Mouse (Mus musculus) liver, embryonic 15.5 days (tissue): ENCODE results near the gene Trappc1. TPM values are rescaled to one million over a fixed set of nuclear protein-coding genes. Genes with fewer than 3 reads are reported as not detected.

Experiments
- ATAC-seq: fragments of 200-750 bp; cut with Nextera tagmentation; 2 replicates; pipeline ENCODE4 v1.8.0; 2017; ENCODE audit warnings: moderate number of reproducible peaks, mild to moderate bottlenecking, moderate library complexity; ENCODE audit not compliant: insufficient read depth
- H3K27ac ChIP-seq: fragments of 300-500 bp; sonication (generic); replicated peaks from 2 replicates; pipeline ENCODE4 v1.5.1; 2015; ENCODE audit warnings: mild to moderate bottlenecking, inconsistent platforms
- H3K27me3 ChIP-seq: fragments of 300-500 bp; sonication (generic); 2 replicates; pipeline ENCODE4 v1.6.1; 2015; ENCODE audit warnings: mild to moderate bottlenecking, inconsistent platforms
- H3K36me3 ChIP-seq: fragments of 300-500 bp; sonication (generic); replicated peaks from 2 replicates; pipeline ENCODE4 v1.6.1; 2015; ENCODE audit warnings: moderate library complexity, mild to moderate bottlenecking, inconsistent platforms
- H3K4me1 ChIP-seq: fragments of 300-500 bp; sonication (generic); replicated peaks from 2 replicates; pipeline ENCODE4 v1.6.1; 2015; ENCODE audit warnings: inconsistent platforms
- H3K4me2 ChIP-seq: fragments of 300-500 bp; sonication (generic); 2 replicates; pipeline ENCODE4 v1.6.1; 2015; ENCODE audit warnings: moderate library complexity, mild to moderate bottlenecking, inconsistent platforms
- H3K4me3 ChIP-seq: fragments of 300-500 bp; sonication (generic); replicated peaks from 2 replicates; pipeline ENCODE4 v1.5.1; 2015; ENCODE audit warnings: mild to moderate bottlenecking, inconsistent platforms
- H3K9ac ChIP-seq: fragments of 300-500 bp; sonication (generic); 2 replicates; pipeline ENCODE4 v1.6.1; 2015; ENCODE audit warnings: moderate library complexity, mild to moderate bottlenecking, inconsistent platforms
- H3K9me3 ChIP-seq: fragments of 300-500 bp; sonication (generic); replicated peaks from 2 replicates; pipeline ENCODE4 v1.6.1; 2016; ENCODE audit warnings: inconsistent platforms
- WGBS: fragments of 180-500 bp; shearing (Covaris S2); methylation state at CpG from one replicate; pipeline ENCODE4 v1.1.7; 2015; ENCODE audit warnings: mixed read lengths; ENCODE audit not compliant: insufficient replicate concordance; 5-methylcytosine and 5-hydroxymethylcytosine counted together
- polyA plus RNA-seq: library from polyadenylated mRNA; unstranded; fragments of >200 nt; fragmentation: Nextera tagmentation; extraction: Ambion mirVana; gene quantifications from 2 replicates; pipeline ENCODE4 v1.2.1, GENCODE M21; 2015

The Trappc1 gene
- polyA plus RNA-seq, 1 experiment from 2014 or later: 77.7 TPM

DNA sequence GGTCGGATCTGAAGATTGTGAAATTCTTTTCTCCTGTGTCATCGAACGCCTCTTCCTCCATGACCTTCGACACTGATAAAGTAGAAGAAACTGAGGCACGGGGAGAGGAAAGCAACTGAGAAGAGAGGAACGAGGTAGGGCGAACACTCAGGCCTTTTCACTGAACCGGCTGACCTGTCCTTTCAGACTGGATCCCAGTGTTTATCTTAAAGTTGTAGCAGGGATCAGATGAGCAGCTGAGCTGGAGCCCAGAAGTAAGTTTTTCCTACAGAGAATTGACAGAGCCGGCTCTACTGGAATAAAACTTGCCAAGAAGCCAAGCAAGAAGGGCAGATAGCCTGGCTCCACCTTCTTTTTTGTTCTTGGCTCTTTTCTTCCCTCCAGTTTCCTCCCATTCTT, 47.0 kb downstream of the Trappc1 start:
- Histone ChIP-seq H3K27me3 (peaks cover 59% of the 10 kb centered on the region), H3K9me3 (no peaks in the 10 kb centered on the region), H3K4me1 (peaks cover 81% of the 10 kb centered on the region), H3K36me3 (0 out of 2 replicates have a peak, but pooled peaks cover 6% of the 10 kb centered on the region), H3K9ac (peak overlapping the region; percentile 21; the same call in 1 of the 2 replicates), H3K27ac (peak overlapping the region; percentile 95), H3K4me2 (peak overlapping the region; percentile 24), H3K4me3 (no peak overlapping the region)
- no peak for ATAC-seq
- 35% methylated on average over 9 of the region's 9 CpGs for WGBS

DNA sequence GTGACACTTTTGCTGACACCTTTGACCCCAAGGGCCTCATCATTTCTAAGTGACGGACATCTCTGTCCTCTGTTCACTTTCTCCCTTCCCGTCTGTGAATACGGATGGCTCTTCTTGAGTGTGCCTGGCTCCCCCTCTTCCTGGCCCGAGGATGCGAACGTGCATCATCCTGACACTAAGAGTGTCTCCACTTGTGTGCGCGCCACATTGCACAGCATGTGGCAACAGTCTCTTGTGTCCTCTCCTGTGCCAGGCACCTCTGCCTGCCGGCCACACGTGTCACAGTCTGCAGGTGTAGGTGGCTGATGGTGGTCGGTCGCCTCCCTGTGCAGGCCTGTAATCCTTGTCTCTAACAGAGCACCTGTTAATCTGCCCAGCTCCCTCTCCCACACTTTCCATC, 47.8 kb downstream of the Trappc1 start:
- Histone ChIP-seq H3K36me3 (0 out of 2 replicates have a peak, but pooled peaks cover 6% of the 10 kb centered on the region), H3K4me2 (peak overlapping the region; percentile 24; the same call in 1 of the 2 replicates), H3K4me1 (peaks cover 78% of the 10 kb centered on the region), H3K4me3 (no peak overlapping the region), H3K27ac (peak overlapping the region; percentile 95), H3K27me3 (peaks cover 51% of the 10 kb centered on the region), H3K9me3 (no peaks in the 10 kb centered on the region), H3K9ac (no peak overlapping the region)
- WGBS: 69% methylated on average over 12 of the region's 12 CpGs
- ATAC-seq: no peak

DNA sequence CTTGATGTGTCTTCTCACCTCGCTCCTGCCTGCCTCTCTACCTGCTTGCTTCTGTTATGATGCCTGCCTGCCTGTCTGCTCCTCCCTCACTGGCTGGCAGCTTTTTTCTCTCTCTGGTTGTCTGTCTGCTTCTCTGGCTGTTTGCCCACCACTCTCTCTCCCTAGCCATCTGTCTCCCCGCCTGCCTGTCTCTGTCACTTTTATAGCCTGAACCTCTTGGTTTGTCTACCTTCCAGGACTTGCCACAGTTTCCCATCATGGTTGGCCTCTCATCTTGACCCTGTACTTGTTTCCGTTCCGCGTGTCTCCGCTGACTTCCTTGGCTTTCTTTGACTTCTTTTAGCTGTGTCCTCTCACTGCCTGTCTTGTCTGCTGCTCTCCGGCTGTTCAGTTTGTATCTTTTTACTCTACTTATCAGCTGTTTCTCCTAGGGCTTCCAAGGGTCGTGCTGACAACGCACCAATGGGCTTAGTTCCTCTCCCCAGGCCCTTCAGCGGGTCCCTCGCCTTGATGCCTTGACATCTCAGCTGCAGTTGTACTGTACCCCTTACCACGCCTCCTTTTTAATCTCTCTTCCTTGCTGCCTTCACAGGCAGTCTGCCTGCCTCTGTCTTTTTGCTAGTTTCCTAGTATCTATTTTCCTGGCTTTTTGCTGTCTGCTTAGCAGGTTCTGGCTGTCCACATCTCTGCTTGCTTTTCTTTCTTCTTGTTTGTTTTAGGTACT, 48.4 kb downstream of the Trappc1 start:
- H3K36me3 ChIP-seq: 0 out of 2 replicates have a peak, but pooled peaks cover 6% of the 10 kb centered on the region
- H3K4me3 ChIP-seq: no peak overlapping the region
- peak overlapping the region; percentile 16; the same call in 1 of the 2 replicates for H3K9ac ChIP-seq
- no peak for ATAC-seq
- H3K4me1 ChIP-seq: peaks cover 78% of the 10 kb centered on the region
- H3K4me2 ChIP-seq: peak overlapping the region; percentile 86
- peaks cover 45% of the 10 kb centered on the region for H3K27me3 ChIP-seq
- 34% methylated on average over 12 of the region's 12 CpGs for WGBS
- no peaks in the 10 kb centered on the region for H3K9me3 ChIP-seq
- H3K27ac ChIP-seq: peak overlapping the region; percentile 95

DNA sequence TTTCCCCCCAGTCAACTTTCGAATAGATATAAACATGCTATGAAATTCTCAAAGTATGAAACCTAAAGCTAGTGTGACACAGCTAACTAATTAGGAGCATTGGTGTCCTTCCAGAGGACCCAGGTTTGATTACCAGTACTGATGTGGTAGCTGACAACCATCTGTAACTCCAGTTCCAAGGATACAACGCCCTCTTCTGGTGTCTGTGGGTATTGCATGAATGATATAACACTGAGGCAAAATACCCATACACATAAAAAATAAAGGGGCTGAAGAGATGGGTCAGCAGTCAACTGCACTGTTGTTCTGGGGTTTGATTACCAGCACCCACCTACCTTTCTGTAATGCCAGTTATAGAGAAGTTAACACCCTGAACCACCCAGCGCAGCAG, 49.0 kb downstream of the Trappc1 start:
- no peak; the same call in 1 of the 2 replicates for ATAC-seq
- peak overlapping the region; percentile 95 for H3K27ac ChIP-seq
- peaks cover 78% of the 10 kb centered on the region for H3K4me1 ChIP-seq
- H3K36me3 ChIP-seq: 0 out of 2 replicates have a peak, but pooled peaks cover 6% of the 10 kb centered on the region
- H3K9ac ChIP-seq: no peak overlapping the region; the same call in 1 of the 2 replicates
- H3K27me3 ChIP-seq: peaks cover 40% of the 10 kb centered on the region
- H3K9me3 ChIP-seq: no peaks in the 10 kb centered on the region
- WGBS: 45% methylated on average over 3 of the region's 3 CpGs
- H3K4me2 ChIP-seq: peak overlapping the region; percentile 86
- H3K4me3 ChIP-seq: peak overlapping the region; percentile 53

DNA sequence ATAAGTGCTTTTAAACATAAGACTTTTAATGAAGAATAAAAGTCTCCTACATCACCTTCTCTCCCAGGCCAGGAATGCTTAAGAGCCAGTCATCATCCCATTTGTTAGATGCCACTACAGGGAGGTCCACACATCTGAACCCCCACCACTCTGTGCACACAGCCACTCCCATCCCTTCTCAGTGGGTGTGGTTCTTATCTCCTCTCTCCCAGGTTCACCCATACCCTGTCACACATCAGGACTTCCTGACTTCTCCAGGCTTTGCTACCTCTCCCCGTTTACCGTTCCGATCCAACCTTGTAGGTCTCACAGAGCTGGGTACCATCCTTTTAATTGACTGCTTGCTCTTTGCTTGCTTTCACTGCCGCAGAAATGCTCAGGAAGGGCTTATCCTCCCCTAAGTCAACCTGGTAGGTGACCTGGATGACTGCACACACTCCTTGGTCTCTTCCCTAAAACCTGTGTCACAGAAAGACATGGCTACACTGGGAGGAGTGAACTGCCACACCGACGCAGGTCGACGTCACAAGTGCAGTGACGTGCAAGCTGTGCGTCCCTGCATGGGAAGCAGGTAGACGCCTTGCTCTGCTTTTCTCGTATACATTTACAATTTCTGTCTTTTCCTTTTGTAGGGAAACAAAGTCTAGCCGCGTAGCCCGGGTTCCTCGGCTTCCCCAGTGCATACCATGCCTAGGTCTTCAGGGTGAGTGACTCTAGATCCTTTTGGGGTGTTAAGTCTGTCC, 49.6 kb downstream of the Trappc1 start:
- Histone ChIP-seq H3K4me1 (peaks cover 75% of the 10 kb centered on the region), H3K9me3 (no peaks in the 10 kb centered on the region), H3K4me3 (peak overlapping the region; percentile 53), H3K9ac (peak overlapping the region; percentile 52), H3K27me3 (peaks cover 33% of the 10 kb centered on the region), H3K36me3 (0 out of 2 replicates have a peak, but pooled peaks cover 6% of the 10 kb centered on the region), H3K4me2 (peak overlapping the region; percentile 86), H3K27ac (peak overlapping the region; percentile 95)
- WGBS: 56% methylated on average over 16 of the region's 16 CpGs
- peak; percentile 93 for ATAC-seq

Other genes starting within 250 kb of the Trappc1 start
- 14.9 and 19.6 TPM in 2 replicates for gene Vamp2, start 235.5 kb upstream of the Trappc1 start, polyA plus RNA-seq
- 6.4 and 7.6 TPM in 2 replicates for gene Per1, start 228.8 kb upstream of the Trappc1 start, polyA plus RNA-seq
- gene Hes7, start 203.6 kb upstream of the Trappc1 start, polyA plus RNA-seq: 0.12 and 0.18 TPM in 2 replicates
- gene 9130213A22Rik, start 201.4 kb upstream of the Trappc1 start, polyA plus RNA-seq: 0.07 TPM in 1 of 2 replicates, not detected in the other
- 0.13 TPM in 1 of 2 replicates, not detected in the other for gene Aloxe3, start 198.1 kb upstream of the Trappc1 start, polyA plus RNA-seq
- not detected in 2 replicates for gene Alox12b, start 167.0 kb upstream of the Trappc1 start, polyA plus RNA-seq
- 0.05 and 0.06 TPM in 2 replicates for gene Alox8, start 126.1 kb upstream of the Trappc1 start, polyA plus RNA-seq
- gene Gucy2e, start 86.9 kb upstream of the Trappc1 start, polyA plus RNA-seq: not detected in 2 replicates
- gene Cntrob, start 205 bp upstream of the Trappc1 start, polyA plus RNA-seq: 7.0 and 8.3 TPM in 2 replicates
- gene Kcnab3, start 2.3 kb downstream of the Trappc1 start, polyA plus RNA-seq: 0.13 and 0.26 TPM in 2 replicates
- gene Rnf227, start 16.5 kb downstream of the Trappc1 start, polyA plus RNA-seq: 0.97 and 1.3 TPM in 2 replicates
- gene Chd3, start 45.4 kb downstream of the Trappc1 start, polyA plus RNA-seq: 3.4 and 5.8 TPM in 2 replicates
- gene Naa38, start 71.5 kb downstream of the Trappc1 start, polyA plus RNA-seq: 77.2 and 88.0 TPM in 2 replicates
- 9.6 and 11.0 TPM in 2 replicates for gene Cyb5d1, start 71.7 kb downstream of the Trappc1 start, polyA plus RNA-seq
- gene Tmem88, start 74.3 kb downstream of the Trappc1 start, polyA plus RNA-seq: 6.6 and 7.1 TPM in 2 replicates
- 4.0 TPM in 2 replicates for gene Kdm6b, start 89.7 kb downstream of the Trappc1 start, polyA plus RNA-seq
- 0.07 and 0.20 TPM in 2 replicates for gene Dnah2, start 225.1 kb downstream of the Trappc1 start, polyA plus RNA-seq
- gene Efnb3, start 236.2 kb downstream of the Trappc1 start, polyA plus RNA-seq: 0.50 and 0.58 TPM in 2 replicates